Mouse (Mus musculus): ENCODE measurements around the gene Rfng.

DNA sequence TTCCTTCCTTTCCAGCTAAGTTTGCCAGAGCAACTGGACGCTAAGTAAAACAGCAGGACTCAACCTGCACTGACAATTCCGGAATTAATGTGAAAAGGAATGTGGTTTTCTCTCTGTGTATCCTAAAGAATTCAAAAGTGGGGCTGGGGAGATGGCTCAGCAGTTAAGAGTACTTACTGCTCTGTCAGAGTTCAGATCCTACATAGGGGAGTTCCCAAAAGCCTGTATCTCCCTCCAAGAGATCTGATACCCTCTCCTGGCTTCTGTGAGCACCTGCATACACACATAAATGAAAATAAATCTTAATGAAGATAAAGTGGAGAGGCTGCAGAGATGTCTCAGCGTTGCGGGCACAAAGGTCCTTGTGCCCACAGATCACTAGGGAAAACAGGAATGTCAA is 32.4 kb downstream of the Rfng start:
- no peak for TF ChIP-seq GATA1 (IDR thresholded peaks at IDR 0.05; ENCODE audit: low read length)
- TF ChIP-seq TAL1 (IDR thresholded peaks at IDR 0.05; ENCODE audit: low read length), result no peak
